Mouse (Mus musculus) midbrain, postnatal 0 days (tissue): ENCODE measurements at regions not wholly inside any gene's neighbourhood (a gene's known extent, or its start where the extent isn't known, plus 50 kb on each side); places are given as distances from the start of the nearest gene placed in this dataset.

Experiments
- ATAC-seq: fragments of 200-750 bp; cut with Nextera tagmentation; 2 replicates; pipeline ENCODE4 v1.8.0; 2017; ENCODE audit warnings: moderate number of reproducible peaks, mild to moderate bottlenecking, moderate TSS enrichment, moderate library complexity; ENCODE audit not compliant: low FRiP score
- DNase-seq: peaks from one replicate; pipeline ENCODE4 v3.0.0-alpha.2; 2015; ENCODE audit warnings: low spot score
- H3K27ac ChIP-seq: fragments of 300-500 bp; sonication (generic); 2 replicates; pipeline ENCODE4 v1.5.1; 2014; ENCODE audit warnings: low read depth, mild to moderate bottlenecking, low read length, mixed read lengths
- H3K27me3 ChIP-seq: fragments of 300-500 bp; sonication (generic); 2 replicates; pipeline ENCODE4 v1.6.1; 2014; ENCODE audit warnings: low read length, control low read depth, mixed read lengths; ENCODE audit not compliant: insufficient read depth
- H3K36me3 ChIP-seq: fragments of 300-500 bp; sonication (generic); 2 replicates; pipeline ENCODE4 v1.6.1; 2014; ENCODE audit warnings: low read length, control low read depth, mixed read lengths; ENCODE audit not compliant: insufficient read depth
- H3K4me1 ChIP-seq: fragments of 300-500 bp; sonication (generic); 2 replicates; pipeline ENCODE4 v1.6.1; 2014; ENCODE audit warnings: mild to moderate bottlenecking, control low read depth, antibody characterized with exemption, low read length, mixed read lengths; ENCODE audit not compliant: insufficient read depth
- H3K4me2 ChIP-seq: fragments of 300-500 bp; sonication (generic); 2 replicates; pipeline ENCODE4 v1.6.1; 2014; ENCODE audit warnings: low read depth, mild to moderate bottlenecking, low read length, mixed read lengths; ENCODE audit not compliant: poor library complexity, severe bottlenecking
- H3K4me3 ChIP-seq: fragments of 300-500 bp; sonication (generic); 2 replicates; pipeline ENCODE4 v1.5.1; 2014; ENCODE audit warnings: low read depth, mild to moderate bottlenecking, low read length, moderate library complexity
- H3K9ac ChIP-seq: fragments of 300-500 bp; sonication (generic); replicated peaks from 2 replicates; pipeline ENCODE4 v1.6.1; 2014; ENCODE audit warnings: mild to moderate bottlenecking, low read length, moderate library complexity, mixed read lengths; ENCODE audit not compliant: poor library complexity, severe bottlenecking
- H3K9me3 ChIP-seq: fragments of 300-500 bp; sonication (generic); 2 replicates; pipeline ENCODE4 v1.6.1; 2016; ENCODE audit warnings: low read length, control low read depth
- CTCF ChIP-seq: IDR thresholded peaks from 2 replicates; pipeline ENCODE4 v1.5.1; 2016; ENCODE audit warnings: antibody characterized with exemption, mild to moderate bottlenecking
- WGBS: fragments of 180-500 bp; shearing (Covaris S2); extraction: QIAGEN DNeasy Blood & Tissue Kit; methylation state at CpG from one replicate; pipeline ENCODE4 v1.1.7; 2014; 5-methylcytosine and 5-hydroxymethylcytosine counted together

DNA sequence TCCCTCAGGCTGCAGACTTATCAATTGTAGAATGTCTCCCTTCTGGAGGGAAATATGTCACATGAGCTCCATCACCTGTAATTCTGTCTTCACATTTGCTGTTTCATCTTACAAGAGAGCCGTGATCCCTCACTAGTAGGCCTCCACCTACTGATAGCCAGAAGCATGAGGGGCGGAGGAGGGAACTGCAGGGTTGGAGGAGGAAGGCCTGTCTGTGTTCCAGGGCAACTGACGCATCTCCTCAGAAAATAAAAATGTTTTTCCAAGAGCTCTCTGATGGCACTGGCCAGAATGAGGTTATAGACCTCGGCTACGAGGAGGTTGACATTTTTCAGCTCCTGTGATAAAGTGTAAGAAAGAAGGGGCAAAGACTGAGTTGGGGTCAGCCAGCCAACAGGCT is 257.0 kb downstream of the Enc1 start:
- Histone ChIP-seq H3K9ac (no peak overlapping the region), H3K4me2 (no peak overlapping the region), H3K9me3 (no peaks in the 10 kb centered on the region), H3K4me3 (no peak overlapping the region), H3K4me1 (no peaks in the 10 kb centered on the region), H3K27me3 (no peaks in the 10 kb centered on the region; the same call in 1 of the 2 replicates), H3K36me3 (no peaks in the 10 kb centered on the region), H3K27ac (no peak overlapping the region)
- ATAC-seq (no peak), DNase-seq (no peak)
- no peak for TF ChIP-seq CTCF
- 90% methylated on average over 5 of the region's 5 CpGs for WGBS

DNA sequence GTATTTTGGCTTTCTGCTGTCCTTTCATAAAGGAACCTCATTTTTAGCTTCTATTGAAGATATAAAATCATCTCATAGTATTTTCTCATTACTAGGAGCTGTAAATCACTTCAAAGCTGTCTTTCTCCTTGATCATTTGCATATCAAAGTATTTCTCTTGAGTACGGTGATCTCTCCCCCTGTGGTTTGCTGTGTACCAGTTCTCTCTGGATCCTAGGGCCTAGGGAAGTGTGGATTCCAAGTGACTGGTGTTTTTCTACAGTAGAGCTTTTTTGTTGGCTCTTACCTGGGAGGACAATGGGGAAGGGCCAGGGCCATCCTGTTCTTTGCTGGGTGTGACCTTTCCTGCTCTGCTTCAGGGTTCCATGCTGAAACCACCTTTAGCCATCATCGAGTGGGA is 253.9 kb downstream of the Enc1 start:
- TF ChIP-seq CTCF = no peak
- Histone ChIP-seq H3K36me3 (no peaks in the 10 kb centered on the region), H3K4me2 (no peak overlapping the region), H3K9me3 (no peaks in the 10 kb centered on the region), H3K9ac (no peak overlapping the region), H3K27me3 (no peaks in the 10 kb centered on the region; the same call in 1 of the 2 replicates), H3K4me3 (no peak overlapping the region), H3K4me1 (no peaks in the 10 kb centered on the region), H3K27ac (no peak overlapping the region)
- DNase-seq = no peak
- 75% methylated on average over 2 of the region's 2 CpGs for WGBS
- no peak for ATAC-seq

DNA sequence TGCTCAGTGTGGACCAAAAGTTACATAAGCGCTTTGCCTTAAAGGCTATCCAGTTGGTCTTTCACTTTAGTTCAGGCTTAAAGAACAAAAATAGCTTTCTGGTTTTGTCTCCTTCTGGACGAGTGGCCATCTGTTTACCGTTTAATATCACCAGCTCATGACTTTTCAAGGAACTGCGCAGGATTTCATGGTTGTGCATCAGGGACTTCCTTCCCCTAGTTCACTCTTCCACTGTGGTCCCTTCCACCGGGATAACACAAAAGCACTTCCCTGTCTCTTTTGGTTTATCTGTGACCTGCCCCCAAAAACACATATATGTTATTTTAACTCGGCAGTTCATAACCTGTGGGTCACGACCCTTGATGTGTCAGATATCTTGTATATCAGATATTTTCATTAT is 252.9 kb downstream of the Enc1 start:
- WGBS = 85% methylated on average over 7 of the region's 7 CpGs
- Histone ChIP-seq H3K4me3 (no peak overlapping the region), H3K4me1 (no peaks in the 10 kb centered on the region), H3K4me2 (no peak overlapping the region), H3K27ac (no peak overlapping the region), H3K9me3 (no peaks in the 10 kb centered on the region), H3K9ac (no peak overlapping the region), H3K36me3 (no peaks in the 10 kb centered on the region), H3K27me3 (no peaks in the 10 kb centered on the region)
- DNase-seq = no peak
- TF ChIP-seq CTCF = no peak
- no peak for ATAC-seq

DNA sequence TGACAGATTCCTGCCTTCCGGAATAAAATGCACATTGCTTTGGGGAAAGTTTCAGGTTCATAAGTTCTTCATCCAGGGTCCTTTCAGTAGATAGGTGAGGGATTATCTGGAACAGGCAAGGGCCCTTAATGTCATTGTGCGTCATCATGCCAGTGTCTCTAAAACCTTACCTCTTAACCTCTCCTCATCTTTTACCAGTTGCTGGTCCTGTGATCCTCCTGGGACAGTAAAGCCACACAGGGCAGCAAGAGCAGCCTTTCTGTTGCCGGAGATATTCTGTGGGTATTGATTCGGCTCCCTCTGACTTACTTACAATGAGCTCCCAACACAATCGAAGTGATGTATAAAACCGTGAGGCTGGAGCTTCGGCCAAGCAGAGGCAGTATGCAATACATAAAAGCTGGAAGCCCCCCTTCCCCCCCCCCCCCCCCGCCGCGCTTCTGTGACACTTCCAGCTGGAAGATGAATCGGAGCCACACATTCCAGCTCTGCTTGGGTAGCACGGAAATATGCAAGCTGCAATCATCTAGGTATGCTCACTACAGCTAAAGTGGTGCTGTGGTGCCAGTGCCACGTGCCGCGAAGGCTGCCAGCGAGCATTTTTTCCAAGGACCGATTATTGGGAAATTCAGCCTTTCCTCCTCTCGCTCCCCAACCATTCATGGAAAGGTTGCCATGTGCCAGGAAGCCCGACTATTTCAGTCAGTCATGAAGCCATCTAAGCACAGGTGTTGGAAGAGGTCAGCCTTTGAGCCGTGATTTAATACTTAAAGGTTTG is 252.2 kb downstream of the Enc1 start:
- DNase-seq = peak; percentile 32
- 68% methylated on average over 19 of the region's 20 CpGs for WGBS
- Histone ChIP-seq H3K4me3 (no peak overlapping the region), H3K4me2 (no peak overlapping the region), H3K9ac (no peak overlapping the region), H3K27ac (no peak overlapping the region), H3K9me3 (no peaks in the 10 kb centered on the region), H3K4me1 (no peaks in the 10 kb centered on the region), H3K36me3 (no peaks in the 10 kb centered on the region), H3K27me3 (no peaks in the 10 kb centered on the region)
- no peak for ATAC-seq
- no peak for TF ChIP-seq CTCF

GRCm38 (mm10) chr13:97491865-97492847 is 251.3 kb downstream of the Enc1 start:
- TF ChIP-seq CTCF = no peak
- no peak overlapping the region for H3K4me2 ChIP-seq
- DNase-seq = no peak
- no peak overlapping the region for H3K27ac ChIP-seq
- ATAC-seq = no peak
- WGBS = 93% methylated on average over 19 of the region's 19 CpGs
- H3K9me3 ChIP-seq = no peaks in the 10 kb centered on the region
- no peaks in the 10 kb centered on the region for H3K27me3 ChIP-seq
- no peak overlapping the region for H3K9ac ChIP-seq
- no peaks in the 10 kb centered on the region for H3K4me1 ChIP-seq
- no peak overlapping the region for H3K4me3 ChIP-seq
- H3K36me3 ChIP-seq = no peaks in the 10 kb centered on the region

- no peak for TF ChIP-seq CTCF
- no peak for DNase-seq
- Histone ChIP-seq H3K27ac (no peak overlapping the region), H3K36me3 (no peaks in the 10 kb centered on the region), H3K27me3 (no peaks in the 10 kb centered on the region), H3K9ac (no peak overlapping the region), H3K4me1 (no peaks in the 10 kb centered on the region), H3K4me3 (no peak overlapping the region), H3K4me2 (no peak overlapping the region), H3K9me3 (no peaks in the 10 kb centered on the region)
- ATAC-seq = no peak
- 78% methylated on average over 7 of the region's 7 CpGs for WGBS
Measured at GRCm38 (mm10) chr13:97490131-97490530, 249.2 kb downstream of the Enc1 start.
